Mouse (Mus musculus) T-cell, adult 2 months (primary cell): ENCODE data around the gene 4930453N24Rik.

ENCODE experiments used
- DNase-seq: peaks from one replicate; pipeline ENCODE4 v3.0.0; 2022; ENCODE audit warnings: low spot score

4930453N24Rik gene

DNA sequence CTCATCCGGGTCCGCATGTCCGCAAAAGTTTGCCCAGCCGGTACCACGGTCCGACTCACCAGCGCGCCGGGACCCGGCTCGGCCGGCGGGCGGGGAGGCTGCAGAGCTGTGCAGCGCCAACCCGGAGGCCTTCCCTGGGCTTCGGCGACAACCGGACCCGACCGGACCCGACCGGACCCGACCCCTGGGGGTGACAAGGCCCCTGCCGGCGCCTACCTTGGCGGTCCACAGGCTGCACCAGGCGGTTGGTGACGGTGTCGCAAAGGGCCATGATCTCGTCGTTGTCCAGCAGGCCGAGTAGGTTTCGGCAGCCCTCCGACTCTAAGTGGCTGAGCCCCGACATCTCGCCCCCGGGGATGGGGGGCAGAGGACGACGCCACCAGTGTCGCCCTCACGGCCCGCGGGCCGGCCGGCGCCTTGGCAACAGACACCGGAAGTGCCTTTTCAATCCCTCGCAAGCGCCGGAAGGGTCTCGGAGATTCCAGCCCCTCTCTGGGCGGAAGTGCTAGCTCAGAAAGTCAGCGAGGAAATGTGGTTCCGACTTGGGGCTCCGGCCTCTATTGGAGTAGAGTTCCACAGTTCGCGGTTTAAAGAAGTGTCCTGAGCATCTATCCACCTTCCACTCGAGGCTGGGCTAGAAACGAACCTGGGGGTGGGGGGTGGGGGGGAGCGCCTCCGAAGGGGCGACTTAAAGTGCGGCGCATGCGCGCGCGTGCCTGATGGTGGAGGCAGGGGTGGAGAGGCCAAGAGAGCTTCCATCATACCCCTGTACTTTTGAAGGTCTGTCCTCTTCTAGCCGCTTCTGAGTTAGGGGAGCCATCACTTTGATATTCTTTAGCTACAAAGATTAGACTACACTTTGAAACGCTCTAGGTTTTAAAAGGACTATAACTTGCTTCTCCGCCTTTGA, at the start of gene 4930453N24Rik:
4930453N24Rik (minus strand) TSS at position 641 of the 910 bp plus-strand sequence.
- DNase-seq: peak; percentile 80

DNA sequence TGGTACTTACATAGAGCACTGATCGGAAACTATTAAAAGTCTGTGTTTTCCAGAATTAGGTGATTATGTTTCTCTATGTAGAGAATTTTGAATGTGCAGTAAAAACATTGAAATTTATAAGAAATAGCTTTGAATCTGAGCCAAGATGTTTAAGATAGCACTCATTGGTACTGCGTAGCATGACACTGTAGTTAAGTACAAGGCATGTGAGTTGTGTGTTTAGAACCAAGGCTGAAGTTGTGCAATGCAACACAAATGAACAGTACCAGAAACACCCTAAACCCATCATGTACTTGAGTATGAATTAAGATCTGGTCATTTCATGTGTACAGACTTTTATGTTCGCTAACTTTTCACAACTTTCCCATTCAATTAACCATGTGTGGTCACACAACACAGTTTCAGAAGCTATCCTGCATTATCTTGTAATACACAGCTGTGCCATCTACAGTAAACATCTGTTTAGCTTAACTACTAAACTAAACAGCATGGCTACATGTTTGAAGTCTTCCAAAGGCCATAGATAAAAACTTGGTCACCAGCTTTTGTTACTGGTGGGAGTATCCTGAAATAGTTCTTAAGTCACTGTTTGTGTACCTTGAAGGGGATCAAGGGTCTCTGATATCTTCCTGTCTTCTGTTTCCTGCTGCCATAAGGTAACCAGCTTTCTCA, 46.3 kb upstream of the 4930453N24Rik start:
- no peak for DNase-seq

DNA sequence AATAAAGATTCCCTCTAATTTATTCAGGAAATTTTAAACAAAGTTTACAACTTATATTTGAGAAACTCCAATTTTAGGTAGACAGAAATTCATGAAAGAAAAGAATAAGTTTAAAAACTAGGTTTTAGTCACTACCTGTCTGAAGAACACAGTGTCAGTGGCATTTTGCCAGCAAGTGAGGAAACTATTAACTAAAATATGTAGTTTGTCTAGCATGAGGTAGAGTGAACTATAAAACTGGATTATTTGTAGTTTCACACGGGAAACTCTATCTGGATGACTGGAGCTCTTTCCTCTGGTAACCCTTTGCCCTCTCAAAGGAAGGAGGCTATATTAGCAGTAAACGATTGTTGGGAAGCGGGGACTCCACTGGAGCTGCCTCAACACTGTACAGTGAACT, 32.1 kb upstream of the 4930453N24Rik start:
- no peak for DNase-seq

DNA sequence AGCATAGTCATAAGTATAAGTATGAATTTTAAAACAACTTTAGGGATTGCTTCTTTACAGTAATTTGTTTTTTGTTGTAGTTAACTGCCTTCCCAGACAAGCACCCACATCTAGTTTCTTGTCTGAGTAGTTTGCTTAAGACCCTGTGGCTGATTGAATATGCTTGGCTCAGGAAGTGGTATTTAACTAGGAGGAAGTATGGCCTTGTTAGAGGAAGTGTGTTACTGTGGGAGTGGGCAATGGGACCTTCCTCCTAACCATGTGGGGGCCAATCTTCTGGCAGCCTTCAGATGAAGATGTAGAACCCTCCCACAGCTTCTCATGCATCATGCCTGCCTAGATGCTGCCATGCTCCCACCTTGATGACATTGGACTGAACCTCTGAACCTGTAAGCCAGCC, 30.7 kb upstream of the 4930453N24Rik start:
- DNase-seq: no peak

DNA sequence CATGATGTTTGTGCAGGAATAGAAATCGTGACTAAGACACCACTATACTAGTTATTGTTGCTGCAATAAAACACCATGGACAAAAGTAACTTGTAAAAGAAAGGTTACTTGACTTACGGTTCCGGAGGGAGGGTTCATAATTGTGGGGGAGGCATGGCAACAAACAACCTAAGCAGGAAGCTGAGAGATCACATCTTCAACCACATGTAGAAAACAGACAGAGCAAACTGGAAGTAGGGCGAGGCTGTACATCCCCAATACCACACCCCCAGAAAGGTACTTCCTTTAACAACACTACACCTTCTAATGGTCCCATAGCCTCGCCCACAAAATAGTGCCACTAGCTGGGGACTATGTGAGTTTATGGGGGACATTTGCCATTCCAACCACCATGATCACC, 29.4 kb upstream of the 4930453N24Rik start:
- peak; percentile 43 for DNase-seq

DNA sequence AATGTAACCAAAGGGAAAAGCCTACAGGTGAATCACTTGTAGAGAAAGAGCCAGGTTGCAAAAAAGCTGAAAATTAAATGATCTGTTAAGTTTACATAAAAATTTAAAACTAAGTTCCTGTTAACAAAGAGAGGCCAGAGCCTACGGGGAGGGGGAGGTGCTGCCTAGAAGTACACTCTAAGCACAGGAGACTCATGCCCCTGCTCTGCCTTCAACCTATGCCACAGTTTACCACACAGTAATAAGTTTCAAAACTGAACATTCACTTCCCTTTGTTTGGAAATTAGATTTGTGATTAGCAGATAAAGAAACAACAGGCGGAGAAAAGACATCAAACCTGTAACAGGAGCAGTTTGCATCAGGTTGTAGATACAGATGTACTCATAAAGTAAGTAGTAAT, 23.8 kb upstream of the 4930453N24Rik start:
- no peak for DNase-seq

DNA sequence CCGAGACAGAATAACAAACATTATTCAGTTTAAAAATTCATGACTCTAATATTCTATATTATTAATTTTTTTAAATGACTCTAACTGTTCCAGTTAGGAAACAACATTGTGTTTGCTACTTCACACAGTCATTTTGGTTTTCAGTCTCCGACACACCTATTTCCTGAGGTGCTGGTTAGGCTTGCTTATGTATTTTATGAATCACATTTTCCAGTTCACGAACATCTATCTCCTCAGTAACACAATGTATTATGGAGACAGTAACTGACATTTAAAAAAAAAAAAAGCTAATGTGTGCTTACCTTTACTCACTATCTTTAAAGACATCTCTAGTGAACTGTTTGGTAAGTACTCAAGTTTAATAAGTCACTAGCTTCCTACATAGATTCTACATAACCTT, 18.7 kb upstream of the 4930453N24Rik start:
- DNase-seq: no peak

DNA sequence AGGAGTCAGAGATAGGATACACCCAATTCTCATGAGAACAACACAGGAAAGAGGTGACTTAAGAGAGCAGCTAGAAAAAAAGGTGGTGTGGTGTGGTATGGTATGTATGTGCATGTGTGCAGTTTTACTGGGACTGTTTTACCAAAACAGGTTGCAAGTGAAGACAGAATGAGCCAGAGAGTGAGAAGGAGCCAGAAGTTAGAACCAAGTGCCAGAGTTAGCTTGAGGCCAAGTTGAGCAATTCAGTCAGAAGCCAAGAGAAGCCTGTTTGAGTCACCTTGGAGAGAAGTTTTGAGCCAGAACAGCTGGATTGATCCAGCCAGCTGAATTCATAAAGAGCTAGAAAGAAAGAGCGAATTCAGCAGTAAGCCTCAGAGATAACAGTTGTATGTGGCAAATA, 4.6 kb upstream of the 4930453N24Rik start:
- DNase-seq: no peak

DNA sequence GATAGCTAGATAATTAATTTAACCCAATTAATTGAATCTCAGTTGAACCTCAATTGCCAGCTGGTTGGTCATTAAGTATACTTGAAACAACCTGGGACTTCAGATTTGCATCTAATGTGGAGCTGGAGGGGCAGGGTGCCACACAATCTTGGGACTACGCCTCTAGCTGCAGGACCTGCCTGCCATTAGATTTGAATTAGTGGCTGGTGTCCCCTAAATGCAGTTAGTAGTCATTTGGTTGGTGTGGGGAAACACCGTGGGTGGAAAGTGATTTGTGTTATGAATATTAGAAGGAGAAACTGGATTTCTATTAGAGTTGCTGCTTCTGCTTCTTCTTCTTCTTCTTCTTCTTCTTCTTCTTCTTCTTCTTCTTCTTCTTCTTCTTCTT, 464 bp upstream of the 4930453N24Rik start:
- DNase-seq: no peak

DNA sequence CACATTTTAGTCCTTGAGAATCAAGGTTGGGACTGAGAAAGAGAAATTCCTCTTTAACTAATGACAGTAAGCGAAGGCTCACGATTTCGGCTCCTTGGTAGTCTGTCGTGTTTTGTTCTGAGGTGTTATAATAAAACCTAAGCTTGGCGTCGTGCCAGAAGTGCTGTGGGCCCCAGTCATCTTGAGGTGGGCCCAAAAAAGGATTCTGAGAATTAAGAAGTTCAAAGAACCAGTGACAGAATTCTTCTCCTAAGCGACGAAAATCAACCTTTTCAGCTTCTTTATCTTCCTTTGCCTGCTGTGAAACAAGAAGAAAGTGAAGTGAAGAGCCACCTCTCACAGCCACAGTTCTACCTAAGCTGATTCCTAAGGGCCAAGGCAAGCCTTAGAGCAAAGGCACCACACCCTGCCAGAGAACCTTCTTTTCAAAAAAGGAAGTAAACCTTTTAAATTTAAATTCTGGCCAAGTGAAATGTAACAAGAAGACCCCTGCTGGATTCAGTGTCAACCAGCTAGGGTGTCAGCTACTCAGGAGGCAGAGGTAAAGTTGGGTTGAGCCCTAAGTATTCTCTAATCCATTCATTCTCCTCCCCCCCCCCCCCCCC, 4.2 kb downstream of the 4930453N24Rik start:
- peak; percentile 64 for DNase-seq

DNA sequence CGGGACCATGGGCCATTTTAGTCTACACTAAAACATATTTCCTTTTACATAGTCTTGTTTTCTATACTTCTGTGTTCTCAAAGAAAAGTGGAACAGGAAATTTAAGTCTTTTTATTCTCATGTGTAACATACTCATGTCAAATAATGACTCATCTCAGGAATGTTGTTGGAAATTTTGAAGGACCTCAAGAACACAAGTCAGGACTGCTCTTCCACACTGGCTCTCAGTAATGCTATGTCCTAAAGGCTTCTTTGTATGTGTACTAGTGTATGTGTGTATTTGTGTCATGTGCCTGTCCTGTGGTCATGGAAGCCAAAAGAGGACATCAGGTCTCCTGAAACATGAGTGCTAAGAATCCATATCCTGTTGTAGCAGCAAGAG, 11.7 kb downstream of the 4930453N24Rik start:
- no peak for DNase-seq

DNA sequence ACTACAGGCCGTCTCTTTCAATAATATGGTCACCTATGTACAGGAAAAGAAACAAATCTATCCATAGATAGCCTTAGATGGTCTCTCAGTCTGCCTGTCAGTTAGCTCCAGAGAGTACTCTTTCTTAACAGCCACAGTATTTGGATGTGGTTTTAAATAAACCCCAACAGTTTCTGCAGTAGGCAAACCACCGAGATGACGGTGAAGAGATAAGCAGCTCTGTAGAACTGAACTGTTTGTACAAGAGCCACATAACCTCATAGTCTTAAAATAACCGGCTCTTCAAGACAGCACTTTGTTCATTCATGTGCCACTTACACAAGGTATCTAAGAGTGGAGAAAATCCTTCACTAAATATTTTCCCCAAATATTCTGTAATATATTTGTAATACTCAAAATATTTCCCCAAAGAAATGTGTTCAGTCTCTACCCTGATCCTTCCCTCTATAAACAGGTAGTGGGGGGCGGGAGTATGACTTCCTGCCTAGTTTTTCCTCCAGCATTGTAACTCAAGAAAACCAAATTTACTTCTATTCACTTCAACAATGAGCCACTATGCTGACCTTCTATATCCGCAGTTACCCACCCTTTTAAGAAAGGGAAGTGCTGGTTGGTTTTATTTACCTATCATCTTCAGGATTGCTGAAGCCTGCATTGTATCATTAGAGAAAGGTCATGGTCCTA, 12.3 kb downstream of the 4930453N24Rik start:
- DNase-seq: peak; percentile 84

DNA sequence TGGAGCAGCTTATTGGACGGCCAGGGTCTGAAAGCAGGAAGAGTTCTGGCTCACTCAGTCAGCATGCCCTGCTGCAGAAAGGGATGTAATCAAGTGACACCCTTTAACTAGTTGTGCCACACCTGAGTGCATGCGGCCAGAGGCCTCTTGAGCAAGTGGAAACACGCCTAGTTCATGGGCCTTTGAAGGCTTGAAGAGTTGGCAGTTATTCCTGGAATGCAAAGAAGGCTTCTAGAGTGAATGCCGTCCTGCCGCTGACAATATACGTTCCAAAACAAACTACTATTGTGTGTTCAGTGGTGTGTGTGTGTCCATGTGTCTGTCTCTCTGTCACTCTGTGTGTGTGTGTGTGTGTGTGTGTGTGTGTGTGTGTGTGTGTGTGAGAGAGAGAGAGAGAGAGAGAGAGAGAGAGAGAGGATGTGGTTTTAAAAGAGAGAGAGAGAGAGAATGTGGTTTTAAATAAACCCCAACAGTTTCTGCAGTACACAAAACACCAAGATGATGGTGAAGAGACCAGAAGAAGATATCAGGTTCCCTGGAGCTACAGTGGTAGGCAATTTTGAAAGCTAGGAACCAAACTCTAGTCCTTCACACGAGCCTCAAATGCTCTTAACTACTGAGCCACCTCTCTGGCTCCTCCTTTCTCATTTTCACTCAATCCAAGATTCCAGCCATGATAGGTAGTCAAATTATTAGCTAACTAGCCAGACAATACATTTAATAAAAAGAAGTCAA, 13.1 kb downstream of the 4930453N24Rik start:
- DNase-seq: peak; percentile 49

DNA sequence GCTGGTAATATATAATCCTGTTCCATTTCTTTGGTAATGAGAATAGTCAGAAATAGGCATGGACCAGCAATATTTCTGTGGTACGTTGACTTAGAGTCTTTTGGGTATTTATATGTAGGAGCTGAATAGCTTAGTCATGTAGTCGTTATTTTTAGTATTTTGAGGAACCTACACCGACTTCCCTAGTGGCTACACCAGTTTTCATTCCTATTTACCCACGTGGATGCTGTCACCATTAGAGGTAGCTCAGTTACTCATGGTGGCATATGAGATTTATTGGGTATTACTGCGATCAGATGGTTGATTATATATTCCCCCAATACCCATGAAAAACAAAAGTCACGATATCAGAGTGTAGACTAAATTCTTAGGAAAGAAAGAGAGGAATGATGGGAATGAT, 14.6 kb downstream of the 4930453N24Rik start:
- no peak for DNase-seq

DNA sequence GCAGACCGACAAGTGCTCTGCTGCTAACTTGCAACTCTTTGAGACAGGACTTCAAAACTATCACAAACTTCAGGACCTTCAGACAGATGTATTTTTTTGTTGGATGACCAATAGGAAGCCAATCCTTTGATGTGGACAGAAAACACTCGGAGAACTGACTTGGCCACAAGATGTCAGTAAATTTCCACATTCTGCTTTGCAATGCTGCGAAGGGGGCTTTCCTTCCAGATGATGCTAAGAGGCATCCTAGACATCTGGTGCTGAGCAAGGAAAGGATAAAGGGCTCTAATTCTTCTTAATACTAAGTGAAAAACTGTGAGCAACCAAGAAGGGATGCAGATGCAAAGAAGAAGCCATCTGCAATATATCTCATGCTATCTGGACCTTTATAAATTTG, 16.2 kb downstream of the 4930453N24Rik start:
- no peak for DNase-seq

DNA sequence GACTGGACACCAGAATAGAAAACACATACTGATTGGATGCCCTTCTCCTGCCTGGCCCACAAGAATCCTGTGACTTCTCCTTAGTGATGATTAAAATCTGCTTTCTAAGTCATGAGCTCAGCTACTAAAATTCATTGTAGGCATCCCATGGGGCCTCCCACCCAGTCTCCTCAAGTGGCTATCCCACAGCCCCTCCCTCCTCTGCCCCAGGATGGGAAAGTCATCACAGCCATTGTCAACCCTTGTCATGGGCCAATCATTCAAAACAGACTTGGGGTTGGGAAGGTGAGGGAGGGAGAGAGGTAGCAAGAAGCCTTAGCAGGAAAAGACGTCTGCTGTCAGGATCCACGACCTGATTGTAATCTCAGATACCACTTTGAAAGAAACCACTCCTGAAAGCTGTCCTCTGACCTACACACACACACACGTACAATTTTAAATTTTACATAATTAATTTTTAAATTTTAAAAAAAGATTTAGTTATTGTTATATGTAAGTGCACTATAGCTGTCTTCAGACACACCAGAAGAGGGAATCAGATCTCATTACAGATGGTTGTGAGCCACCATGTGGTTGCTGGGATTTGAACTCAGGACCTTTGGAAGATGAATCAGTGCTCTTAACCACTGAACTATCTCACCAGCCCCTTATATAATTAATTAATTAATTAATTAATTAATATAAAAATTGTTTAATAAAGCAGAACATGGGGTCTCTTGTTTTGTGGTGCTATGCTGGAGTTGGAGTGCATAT, 16.8 kb downstream of the 4930453N24Rik start:
- DNase-seq: no peak

DNA sequence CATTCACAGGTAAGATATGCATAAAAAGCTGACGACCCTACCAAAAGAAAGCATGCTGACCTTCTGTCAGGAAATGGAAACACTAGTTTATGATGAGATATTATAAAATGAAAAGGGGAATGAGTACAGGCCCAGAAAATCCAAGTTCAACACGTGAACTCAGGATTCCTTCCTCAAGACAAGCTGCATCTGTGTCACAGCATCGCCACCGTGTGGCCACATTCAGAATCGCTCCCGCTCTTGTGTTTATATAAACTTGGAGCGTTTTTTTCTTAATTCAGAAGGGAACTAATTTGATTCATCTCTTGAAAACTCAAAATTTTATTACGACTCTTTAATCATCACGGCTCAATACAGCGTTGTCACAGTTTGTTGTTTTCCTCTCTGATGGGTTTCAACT, 22.7 kb downstream of the 4930453N24Rik start:
- peak; percentile 63 for DNase-seq

DNA sequence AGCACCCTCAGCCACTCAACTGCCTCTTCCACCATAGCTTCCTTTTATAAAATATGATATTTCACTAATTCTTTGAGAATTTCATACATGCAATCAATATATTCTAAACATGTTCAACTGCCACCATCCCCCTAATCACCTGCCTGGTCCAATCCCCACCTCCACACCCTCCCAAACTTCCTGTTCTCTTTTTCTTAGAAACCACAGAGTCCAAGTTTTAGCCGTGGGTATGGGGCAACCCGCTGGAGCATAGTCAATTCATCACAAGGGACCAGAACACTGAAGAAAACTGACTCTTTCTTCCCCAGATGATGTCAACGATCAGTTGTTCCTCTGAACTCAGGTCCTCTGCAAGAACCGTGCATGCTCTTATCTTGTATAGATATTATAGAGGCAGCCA, 25.9 kb downstream of the 4930453N24Rik start:
- no peak for DNase-seq

DNA sequence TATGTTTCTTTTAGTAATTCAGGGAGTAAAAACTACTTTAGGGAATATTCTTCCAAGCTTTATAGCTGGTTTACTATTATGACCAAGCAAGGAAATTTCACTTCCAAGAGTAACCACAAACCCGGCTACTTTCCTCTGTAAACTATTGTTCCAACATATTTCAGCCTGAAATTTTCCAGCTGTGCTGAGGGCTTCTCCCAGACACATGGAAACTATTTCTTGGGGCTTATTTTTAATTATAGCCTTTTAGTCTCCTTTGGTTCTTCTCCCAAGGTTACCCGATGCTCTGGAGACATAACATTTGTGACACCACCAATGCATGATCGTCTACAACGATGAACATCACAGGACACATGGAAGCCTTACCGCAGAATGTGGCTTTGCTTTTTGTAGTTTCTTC, 33.7 kb downstream of the 4930453N24Rik start:
- DNase-seq: no peak

DNA sequence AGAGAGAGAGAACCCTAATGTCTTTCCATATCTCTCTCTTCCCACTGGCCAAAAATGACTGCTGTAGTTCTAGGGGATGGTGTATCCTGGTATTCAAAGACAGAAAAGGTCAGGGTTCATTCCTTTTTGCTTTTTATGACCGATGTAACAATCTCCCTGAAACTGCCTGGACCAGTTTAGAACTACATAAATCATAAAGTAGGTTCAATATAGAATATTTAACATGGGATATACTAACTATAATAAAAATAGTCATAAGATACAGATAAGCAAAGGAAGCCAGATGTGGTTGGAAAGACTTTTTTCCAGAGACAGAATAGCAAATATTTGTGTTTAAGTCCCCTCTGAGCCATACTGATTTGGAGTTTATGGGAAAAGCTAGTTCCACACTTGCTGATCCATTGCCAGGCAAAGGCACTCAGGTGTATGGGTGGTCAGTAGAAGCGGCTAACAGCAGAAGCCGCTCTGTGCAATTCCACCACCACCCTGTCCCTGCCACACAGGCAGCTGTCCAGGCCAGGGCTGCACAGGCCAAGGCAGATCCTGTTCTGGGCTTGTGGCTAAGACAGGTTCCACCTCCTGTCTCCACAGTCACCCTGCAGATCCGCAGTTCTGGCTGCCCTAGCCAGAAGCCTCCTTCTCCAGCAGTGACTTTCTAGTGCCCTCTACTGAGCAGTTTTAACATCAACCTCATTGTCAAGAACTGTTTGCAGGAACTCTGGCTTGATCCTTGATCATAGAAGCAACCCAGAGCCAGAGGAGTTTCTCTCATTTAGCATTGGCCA, 47.5 kb downstream of the 4930453N24Rik start:
- DNase-seq: peak; percentile 1
